Mouse (Mus musculus) embryo, embryonic 11 days (tissue): ENCODE data around the gene Zc3h6.

Experiments
- DNase-seq: peaks from one replicate; pipeline ENCODE4 v3.0.0-alpha.2; 2015

Zc3h6 gene

GRCm38 (mm10) chr2:129038426-129038936 lies 71.3 kb downstream of the Zc3h6 start:
- DNase-seq: no peak

- peak; percentile 71 for DNase-seq
Measured at GRCm38 (mm10) chr2:129038937-129039631, 71.9 kb downstream of the Zc3h6 start.

- peak; percentile 13 for DNase-seq
Measured at GRCm38 (mm10) chr2:129040567-129040966, 73.4 kb downstream of the Zc3h6 start.

GRCm38 (mm10) chr2:129046172-129046845 lies 79.1 kb downstream of the Zc3h6 start:
- DNase-seq: no peak

GRCm38 (mm10) chr2:129046846-129047196 lies 79.6 kb downstream of the Zc3h6 start:
- DNase-seq: no peak

GRCm38 (mm10) chr2:129047811-129048210 lies 80.6 kb downstream of the Zc3h6 start, which contains the start of gene Vinac1:
TSS of gene Vinac1 (minus strand) at chr2:129048172.
- DNase-seq: no peak

GRCm38 (mm10) chr2:129052451-129052983 lies 85.3 kb downstream of the Zc3h6 start:
- DNase-seq: no peak

GRCm38 (mm10) chr2:129055741-129056140 lies 88.5 kb downstream of the Zc3h6 start:
- no peak for DNase-seq

- DNase-seq: peak; percentile 29
Measured at GRCm38 (mm10) chr2:129056597-129056996, 89.4 kb downstream of the Zc3h6 start.

- no peak for DNase-seq
Measured at GRCm38 (mm10) chr2:129057256-129057655, 90.1 kb downstream of the Zc3h6 start.

- DNase-seq: no peak
Measured at GRCm38 (mm10) chr2:129057920-129058361, 90.7 kb downstream of the Zc3h6 start.

- no peak for DNase-seq
Measured at GRCm38 (mm10) chr2:129061456-129062059, 94.4 kb downstream of the Zc3h6 start.

GRCm38 (mm10) chr2:129065437-129066282 lies 98.5 kb downstream of the Zc3h6 start, which contains the start of gene Ttl:
TSS of gene Ttl (plus strand) at chr2:129065942.
- DNase-seq: peak; percentile 90

GRCm38 (mm10) chr2:129066326-129066725 lies 99.1 kb downstream of the Zc3h6 start:
- DNase-seq: peak; percentile 80
